Mouse (Mus musculus): ENCODE measurements at regions not wholly inside any gene's neighbourhood (a gene's known extent, or its start where the extent isn't known, plus 50 kb on each side); places are given as distances from the start of the nearest gene placed in this dataset.

DNA sequence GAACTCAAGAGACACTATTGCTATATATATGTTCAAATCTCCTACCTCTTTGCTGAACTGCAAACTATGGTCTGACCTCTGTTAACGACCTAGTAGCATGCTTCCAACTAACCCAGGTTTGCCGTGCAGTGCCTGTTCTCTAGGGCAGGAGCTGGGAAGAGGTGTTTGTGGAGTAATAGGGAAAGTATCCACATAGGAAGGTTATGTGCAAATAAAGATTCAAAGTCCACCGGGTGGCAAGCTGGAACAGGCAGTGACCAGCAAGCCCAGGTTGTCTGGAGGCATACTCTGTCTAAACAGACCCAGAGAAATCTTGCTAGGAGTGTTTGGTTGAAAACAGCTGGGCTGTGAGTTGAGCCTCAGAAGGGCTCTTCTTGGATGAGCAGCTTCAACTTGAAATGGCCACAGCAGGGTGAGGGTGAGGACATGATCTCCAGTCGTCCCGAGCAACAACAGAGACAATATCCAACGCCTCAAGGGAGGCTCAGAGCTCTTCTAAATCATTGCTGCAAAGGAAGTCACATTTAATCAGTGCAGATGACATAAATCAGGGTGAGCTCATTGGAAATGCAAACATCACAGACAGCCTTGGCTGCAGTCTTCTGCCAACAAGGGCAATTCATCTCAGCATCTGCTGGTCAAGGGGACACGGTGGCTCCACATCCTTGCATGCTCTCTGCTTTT lies 846.7 kb downstream of the Synb start:
- Histone ChIP-seq H3K4me1 (ENCODE audit: control insufficient read depth, insufficient read depth, low read length) (no peaks in the 10 kb centered on the region), H3K36me3 (ENCODE audit: control insufficient read depth, insufficient read depth, low read length) (no peaks in the 10 kb centered on the region), H3K4me3 (ENCODE audit: low read length) (no peak overlapping the region), H3K27ac (ENCODE audit: low read length) (no peak overlapping the region), H3K9ac (ENCODE audit: low read depth, low read length) (no peak overlapping the region), H3K9me3 (ENCODE audit: control insufficient read depth, low read length) (no peaks in the 10 kb centered on the region), H3K4me2 (ENCODE audit: low read depth, low read length) (no peak overlapping the region), H3K27me3 (replicated peaks; ENCODE audit: control insufficient read depth, insufficient read depth, low read length) (no peaks in the 10 kb centered on the region)
- WGBS = 31% methylated on average over 7 of the region's 7 CpGs
- ATAC-seq = peak; percentile 53; the same call in 1 of the 2 replicates

DNA sequence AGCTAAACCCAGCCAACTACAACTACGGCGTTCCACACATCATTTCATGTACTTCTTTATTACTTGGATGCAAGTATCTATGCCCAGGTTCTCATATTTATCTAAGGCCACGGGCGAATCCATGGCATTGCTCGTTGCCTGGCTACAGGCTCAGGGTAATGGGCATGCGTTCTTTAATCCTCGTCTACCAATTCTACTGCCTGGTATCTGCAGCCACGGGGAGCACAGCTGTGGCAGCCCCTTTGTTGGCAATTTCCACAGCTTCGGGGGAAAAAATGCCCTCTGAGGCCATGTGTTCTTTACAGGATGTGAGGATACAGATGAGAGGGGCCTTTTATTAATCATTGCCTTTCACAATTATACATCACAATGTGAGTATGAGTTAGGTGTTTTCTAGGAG lies 860.8 kb downstream of the Synb start:
- no peaks in the 10 kb centered on the region for H3K9me3 ChIP-seq (ENCODE audit: control insufficient read depth, low read length)
- H3K36me3 ChIP-seq (ENCODE audit: control insufficient read depth, insufficient read depth, low read length) = no peaks in the 10 kb centered on the region
- no peak overlapping the region for H3K4me2 ChIP-seq (ENCODE audit: low read depth, low read length)
- no peaks in the 10 kb centered on the region for H3K27me3 ChIP-seq (replicated peaks; ENCODE audit: control insufficient read depth, insufficient read depth, low read length)
- H3K27ac ChIP-seq (ENCODE audit: low read length) = no peak overlapping the region
- no peaks in the 10 kb centered on the region for H3K4me1 ChIP-seq (ENCODE audit: control insufficient read depth, insufficient read depth, low read length)
- ATAC-seq = no peak
- 82% methylated on average over 9 of the region's 9 CpGs for WGBS
- no peak overlapping the region for H3K9ac ChIP-seq (ENCODE audit: low read depth, low read length)
- H3K4me3 ChIP-seq (ENCODE audit: low read length) = no peak overlapping the region

DNA sequence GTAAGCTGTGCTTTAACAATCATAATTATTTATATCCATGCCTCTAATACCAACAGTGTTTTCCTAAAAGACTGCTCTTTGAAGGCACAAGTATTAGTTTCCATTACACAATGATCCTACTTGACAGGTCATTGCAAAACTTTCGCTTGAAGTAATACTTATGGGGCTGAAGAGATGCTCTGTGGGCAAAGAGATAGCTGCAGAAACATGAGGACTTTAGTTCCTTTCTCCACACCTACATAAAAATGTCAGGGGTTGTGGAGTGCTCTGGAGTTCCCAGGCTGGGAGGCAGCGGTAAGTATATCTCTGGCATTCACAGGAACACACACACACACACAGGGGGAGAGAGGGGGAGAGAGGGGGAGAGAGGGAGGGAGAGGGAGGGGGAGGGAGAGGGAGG lies 862.0 kb downstream of the Synb start:
- Histone ChIP-seq H3K27me3 (replicated peaks; ENCODE audit: control insufficient read depth, insufficient read depth, low read length) (no peaks in the 10 kb centered on the region), H3K4me1 (ENCODE audit: control insufficient read depth, insufficient read depth, low read length) (no peaks in the 10 kb centered on the region), H3K9ac (ENCODE audit: low read depth, low read length) (no peak overlapping the region), H3K9me3 (ENCODE audit: control insufficient read depth, low read length) (no peaks in the 10 kb centered on the region), H3K4me3 (ENCODE audit: low read length) (no peak overlapping the region), H3K4me2 (ENCODE audit: low read depth, low read length) (no peak overlapping the region), H3K27ac (ENCODE audit: low read length) (no peak overlapping the region), H3K36me3 (ENCODE audit: control insufficient read depth, insufficient read depth, low read length) (no peaks in the 10 kb centered on the region)
- WGBS = 50% methylated on average over 2 of the region's 2 CpGs
- ATAC-seq = no peak

DNA sequence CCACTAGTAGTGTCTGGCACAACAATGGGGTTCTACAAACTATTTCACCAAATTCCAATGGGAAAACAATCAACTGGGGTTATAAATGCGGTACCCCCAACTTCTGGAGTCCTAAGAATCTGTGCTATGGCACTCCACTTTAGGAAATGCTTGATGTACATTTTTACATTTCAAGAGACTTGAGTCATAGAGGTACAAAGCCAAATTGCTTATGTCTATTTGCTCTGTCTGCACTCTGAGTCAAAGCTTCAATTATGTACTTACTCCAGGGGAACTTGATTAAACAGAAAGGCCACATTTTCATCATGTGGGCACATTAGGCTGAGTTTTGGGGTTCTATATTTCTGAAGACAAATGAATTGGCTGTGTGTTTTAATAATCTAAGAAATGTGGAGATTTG lies 866.9 kb downstream of the Synb start:
- Histone ChIP-seq H3K9ac (ENCODE audit: low read depth, low read length) (no peak overlapping the region), H3K27me3 (replicated peaks; ENCODE audit: control insufficient read depth, insufficient read depth, low read length) (no peaks in the 10 kb centered on the region), H3K4me2 (ENCODE audit: low read depth, low read length) (no peak overlapping the region), H3K4me1 (ENCODE audit: control insufficient read depth, insufficient read depth, low read length) (no peaks in the 10 kb centered on the region), H3K36me3 (ENCODE audit: control insufficient read depth, insufficient read depth, low read length) (no peaks in the 10 kb centered on the region), H3K27ac (ENCODE audit: low read length) (no peak overlapping the region), H3K4me3 (ENCODE audit: low read length) (no peak overlapping the region), H3K9me3 (ENCODE audit: control insufficient read depth, low read length) (no peaks in the 10 kb centered on the region)
- ATAC-seq = no peak
- WGBS = 79% methylated on average over 1 of the region's 1 CpGs

GRCm38 (mm10) chr14:68392440-68392839 lies 901.7 kb downstream of the Synb start:
- H3K27ac ChIP-seq (ENCODE audit: low read length) = no peak overlapping the region
- no peaks in the 10 kb centered on the region for H3K4me1 ChIP-seq (ENCODE audit: control insufficient read depth, insufficient read depth, low read length)
- no peaks in the 10 kb centered on the region for H3K27me3 ChIP-seq (replicated peaks; ENCODE audit: control insufficient read depth, insufficient read depth, low read length)
- no peaks in the 10 kb centered on the region for H3K36me3 ChIP-seq (ENCODE audit: control insufficient read depth, insufficient read depth, low read length)
- ATAC-seq = peak; percentile 48; the same call in 1 of the 2 replicates
- 63% methylated on average over 1 of the region's 1 CpGs for WGBS
- H3K4me2 ChIP-seq (ENCODE audit: low read depth, low read length) = no peak overlapping the region
- no peak overlapping the region for H3K9ac ChIP-seq (ENCODE audit: low read depth, low read length)
- H3K9me3 ChIP-seq (ENCODE audit: control insufficient read depth, low read length) = no peaks in the 10 kb centered on the region
- no peak overlapping the region for H3K4me3 ChIP-seq (ENCODE audit: low read length)

DNA sequence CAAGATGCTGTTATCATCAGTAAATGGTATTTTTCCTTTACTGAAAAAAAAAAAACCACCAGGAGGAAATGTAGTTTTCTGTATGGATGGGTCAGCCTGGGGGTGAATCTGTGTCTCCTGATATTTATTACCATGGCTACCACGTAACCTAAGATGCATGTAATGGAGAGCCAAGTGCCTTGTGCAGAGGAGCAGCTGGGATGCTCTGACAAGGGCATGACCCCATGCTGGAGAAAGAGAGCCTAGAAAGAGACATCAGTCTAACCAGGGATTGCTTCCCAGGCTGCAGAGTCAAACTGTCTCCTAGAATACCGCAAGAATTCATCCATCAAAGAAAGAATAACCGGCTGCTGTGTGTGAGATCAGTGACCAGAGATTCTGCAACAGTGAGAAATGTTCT lies 902.2 kb downstream of the Synb start:
- no peaks in the 10 kb centered on the region for H3K9me3 ChIP-seq (ENCODE audit: control insufficient read depth, low read length)
- H3K27me3 ChIP-seq (replicated peaks; ENCODE audit: control insufficient read depth, insufficient read depth, low read length) = no peaks in the 10 kb centered on the region
- no peak overlapping the region for H3K4me3 ChIP-seq (ENCODE audit: low read length)
- no peaks in the 10 kb centered on the region for H3K36me3 ChIP-seq (ENCODE audit: control insufficient read depth, insufficient read depth, low read length)
- 23% methylated on average over 3 of the region's 3 CpGs for WGBS
- no peak overlapping the region for H3K27ac ChIP-seq (ENCODE audit: low read length)
- H3K9ac ChIP-seq (ENCODE audit: low read depth, low read length) = no peak overlapping the region
- no peak overlapping the region for H3K4me2 ChIP-seq (ENCODE audit: low read depth, low read length)
- no peaks in the 10 kb centered on the region for H3K4me1 ChIP-seq (ENCODE audit: control insufficient read depth, insufficient read depth, low read length)
- no peak for ATAC-seq

DNA sequence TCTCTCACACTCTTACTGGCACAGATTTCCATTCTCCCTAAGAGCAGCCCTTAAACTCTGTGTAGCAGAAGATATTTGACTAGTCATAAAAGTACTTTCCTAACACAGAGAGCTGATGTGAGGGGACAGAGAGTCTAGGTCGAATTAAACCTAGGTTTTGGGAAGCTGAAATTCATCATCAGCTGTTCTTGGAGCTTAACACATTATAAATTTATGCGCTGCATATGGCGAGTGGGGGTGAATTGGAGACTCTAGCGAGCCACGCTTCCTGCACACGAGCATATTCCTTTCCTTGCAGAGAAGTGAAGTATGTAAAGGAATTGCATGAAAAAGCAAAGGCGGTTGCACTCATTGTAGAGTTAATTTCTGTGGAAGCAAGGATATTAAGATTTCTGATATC lies 912.4 kb downstream of the Synb start:
- Histone ChIP-seq H3K4me2 (ENCODE audit: low read depth, low read length) (no peak overlapping the region), H3K9ac (ENCODE audit: low read depth, low read length) (no peak overlapping the region), H3K4me1 (ENCODE audit: control insufficient read depth, insufficient read depth, low read length) (no peaks in the 10 kb centered on the region), H3K36me3 (ENCODE audit: control insufficient read depth, insufficient read depth, low read length) (no peaks in the 10 kb centered on the region), H3K27ac (ENCODE audit: low read length) (no peak overlapping the region), H3K9me3 (ENCODE audit: control insufficient read depth, low read length) (no peaks in the 10 kb centered on the region), H3K4me3 (ENCODE audit: low read length) (no peak overlapping the region), H3K27me3 (replicated peaks; ENCODE audit: control insufficient read depth, insufficient read depth, low read length) (no peaks in the 10 kb centered on the region)
- WGBS = 78% methylated on average over 7 of the region's 7 CpGs
- no peak for ATAC-seq

DNA sequence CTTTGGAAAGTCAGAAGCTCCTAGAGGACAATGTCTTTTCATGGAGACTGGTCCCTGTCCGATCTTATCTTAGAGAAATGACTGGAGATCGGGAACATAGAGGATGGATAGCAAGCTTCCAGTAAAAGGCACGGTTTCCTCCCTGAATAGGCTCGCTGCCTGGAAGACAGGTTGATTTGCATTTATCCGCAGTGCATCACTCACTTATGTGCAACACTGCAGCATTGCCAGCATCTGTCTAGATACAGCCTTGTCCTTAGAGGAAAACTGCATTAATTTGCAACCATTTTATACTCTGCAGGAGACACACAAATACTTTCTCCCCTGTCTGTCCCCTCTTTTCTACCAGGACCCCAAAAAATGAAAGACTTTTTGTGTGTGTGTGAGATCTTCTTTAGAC lies 926.4 kb downstream of the Synb start:
- WGBS = 85% methylated on average over 5 of the region's 5 CpGs
- ATAC-seq = no peak
- no peaks in the 10 kb centered on the region for H3K27me3 ChIP-seq (replicated peaks; ENCODE audit: control insufficient read depth, insufficient read depth, low read length)

DNA sequence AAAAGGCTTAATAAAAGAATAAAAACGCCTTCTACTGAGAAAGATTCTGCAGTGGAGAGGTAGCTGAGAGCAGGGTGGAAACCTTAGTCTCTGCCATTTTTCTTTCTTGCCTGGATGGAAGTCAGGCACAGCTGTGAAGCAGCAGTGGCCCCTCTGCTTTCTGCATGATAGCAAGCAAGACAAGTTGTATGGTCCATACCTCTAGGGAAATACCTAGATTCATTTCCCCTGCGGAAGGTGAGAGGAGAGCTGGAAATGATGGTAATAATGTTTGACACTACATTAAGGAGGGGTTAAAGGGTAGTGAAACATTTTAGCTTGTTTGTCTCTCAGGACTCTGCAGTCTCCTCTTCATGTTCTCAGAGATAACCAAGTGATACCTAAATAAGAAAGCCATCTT lies 930.2 kb downstream of the Synb start:
- Histone ChIP-seq H3K27me3 (replicated peaks; ENCODE audit: control insufficient read depth, insufficient read depth, low read length) (no peaks in the 10 kb centered on the region), H3K4me2 (ENCODE audit: low read depth, low read length) (no peak overlapping the region), H3K36me3 (ENCODE audit: control insufficient read depth, insufficient read depth, low read length) (no peaks in the 10 kb centered on the region), H3K9me3 (ENCODE audit: control insufficient read depth, low read length) (no peaks in the 10 kb centered on the region), H3K4me1 (ENCODE audit: control insufficient read depth, insufficient read depth, low read length) (no peaks in the 10 kb centered on the region), H3K27ac (ENCODE audit: low read length) (no peak overlapping the region), H3K9ac (ENCODE audit: low read depth, low read length) (no peak overlapping the region), H3K4me3 (ENCODE audit: low read length) (no peak overlapping the region)
- no peak for ATAC-seq
- 76% methylated on average over 2 of the region's 2 CpGs for WGBS

More for the DNA sequence above, 926.4 kb downstream of the Synb start:
- no peaks in the 10 kb centered on the region for H3K36me3 ChIP-seq (ENCODE audit: control insufficient read depth, insufficient read depth, low read length)
- no peak overlapping the region for H3K9ac ChIP-seq (ENCODE audit: low read depth, low read length)
- H3K4me2 ChIP-seq (ENCODE audit: low read depth, low read length) = no peak overlapping the region
- no peaks in the 10 kb centered on the region for H3K9me3 ChIP-seq (ENCODE audit: control insufficient read depth, low read length)
- H3K4me3 ChIP-seq (ENCODE audit: low read length) = no peak overlapping the region
- H3K4me1 ChIP-seq (ENCODE audit: control insufficient read depth, insufficient read depth, low read length) = no peaks in the 10 kb centered on the region
- no peak overlapping the region for H3K27ac ChIP-seq (ENCODE audit: low read length)

DNA sequence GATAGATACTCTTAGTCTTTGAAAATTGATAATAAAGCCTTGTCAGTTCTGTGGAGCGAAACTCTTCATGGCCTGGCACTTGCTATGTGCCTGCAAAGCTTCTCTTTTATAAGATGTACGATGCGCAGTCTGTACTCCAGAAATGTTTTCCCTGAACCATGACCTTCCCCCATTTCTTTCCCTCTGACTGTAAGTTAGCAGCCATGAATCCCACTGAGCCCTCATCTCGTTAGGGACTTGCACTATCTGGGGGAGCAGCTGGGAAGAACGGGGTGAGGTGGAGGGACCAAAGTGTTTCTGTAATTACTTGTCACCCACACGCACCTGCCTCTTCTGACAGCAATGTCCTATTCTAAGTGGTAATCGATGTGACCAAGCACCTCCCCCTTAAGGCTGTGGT lies 932.1 kb downstream of the Synb start:
- no peak for ATAC-seq
- H3K36me3 ChIP-seq (ENCODE audit: control insufficient read depth, insufficient read depth, low read length) = no peaks in the 10 kb centered on the region
- H3K4me2 ChIP-seq (ENCODE audit: low read depth, low read length) = no peak overlapping the region
- H3K27ac ChIP-seq (ENCODE audit: low read length) = no peak overlapping the region
- no peak overlapping the region for H3K4me3 ChIP-seq (ENCODE audit: low read length)
- H3K4me1 ChIP-seq (ENCODE audit: control insufficient read depth, insufficient read depth, low read length) = no peaks in the 10 kb centered on the region
- H3K9me3 ChIP-seq (ENCODE audit: control insufficient read depth, low read length) = no peaks in the 10 kb centered on the region
- no peaks in the 10 kb centered on the region for H3K27me3 ChIP-seq (replicated peaks; ENCODE audit: control insufficient read depth, insufficient read depth, low read length)
- WGBS = 63% methylated on average over 7 of the region's 7 CpGs
- no peak overlapping the region for H3K9ac ChIP-seq (ENCODE audit: low read depth, low read length)

Measured in intestine, embryonic 16.5 days (tissue).